Mouse (Mus musculus) lung, adult 2 months (tissue): ENCODE results near the gene Ntn1.

Experiments
- CTCF ChIP-seq: fragments of 200-500 bp; IDR thresholded peaks from 2 replicates; pipeline ENCODE4 v1.5.1; 2011; ENCODE audit warnings: mild to moderate bottlenecking, low read length, control low read depth; ENCODE audit not compliant: insufficient read depth
- POLR2A ChIP-seq: fragments of 200-500 bp; IDR thresholded peaks from 2 replicates; pipeline ENCODE4 v1.6.1; 2011; ENCODE audit warnings: low read depth, mild to moderate bottlenecking, control low read depth, low read length, borderline replicate concordance; ENCODE audit errors: extremely low read depth

DNA sequence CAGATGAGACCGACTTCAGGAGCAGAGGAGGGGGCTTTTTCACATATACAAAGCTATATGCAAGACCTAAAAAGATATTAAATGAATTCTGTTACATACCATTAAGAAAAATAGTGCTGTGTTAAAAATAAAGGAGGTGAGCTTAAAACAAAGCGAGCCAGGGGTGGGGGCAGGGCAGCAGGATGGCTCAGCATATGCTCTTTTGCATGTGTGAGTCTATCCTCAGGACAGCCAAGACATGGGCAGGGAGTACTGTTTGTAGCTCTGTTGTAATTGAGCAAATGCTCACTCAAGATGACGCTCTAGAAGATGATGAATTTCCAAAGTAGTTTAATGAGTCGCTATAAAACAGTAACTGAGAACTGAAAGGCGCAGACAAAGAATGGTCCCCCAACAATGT, 236.2 kb downstream of the Ntn1 start:
- TF ChIP-seq CTCF (no peak), POLR2A (no peak)
